Mouse (Mus musculus): ENCODE results near the gene Lrch1. TPM values are rescaled to one million over a fixed set of nuclear protein-coding genes. Genes with fewer than 3 reads are reported as not detected.

Lrch1 gene
- polyA plus RNA-seq, 2 experiments, result 13.0 to 15.2 TPM

DNA sequence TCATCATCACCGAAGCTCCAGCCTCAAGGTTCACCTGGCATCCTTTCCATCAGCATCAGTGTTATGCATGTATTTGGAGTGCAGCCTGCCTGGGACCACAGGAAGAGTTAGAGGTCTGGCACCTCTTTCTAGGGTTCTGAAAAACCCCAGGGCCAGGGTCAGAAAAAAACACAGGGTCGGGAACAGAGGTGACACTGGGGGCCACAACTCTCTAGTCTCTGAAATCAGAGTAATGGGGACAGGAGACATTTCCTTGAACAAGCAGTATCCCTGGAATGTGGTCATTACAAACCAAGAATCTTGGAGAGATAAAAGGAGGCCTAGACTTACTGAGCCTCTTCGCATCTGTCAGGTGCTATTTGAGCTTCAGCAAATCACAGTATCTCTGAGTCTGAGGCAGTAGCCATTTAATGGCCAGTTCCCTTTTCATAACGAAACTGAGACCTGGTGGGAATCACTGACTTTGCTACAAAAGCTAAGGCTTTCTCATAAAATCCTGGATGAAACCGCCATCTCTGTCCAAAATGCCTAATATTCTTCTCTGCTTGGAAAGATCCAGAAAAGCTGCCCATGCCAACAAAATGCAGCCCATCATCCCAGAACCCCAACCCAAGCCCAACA is 30.1 kb downstream of the Lrch1 start:
- H3K36me3 ChIP-seq (ENCODE audit: control insufficient read depth, insufficient read depth, low read length), result no peaks in the 10 kb centered on the region
- no peak overlapping the region for H3K27ac ChIP-seq (replicated peaks; ENCODE audit: low read depth, low read length)
- no peaks in the 10 kb centered on the region for H3K9me3 ChIP-seq (ENCODE audit: control insufficient read depth, low read length)
- no peaks in the 10 kb centered on the region for H3K27me3 ChIP-seq (ENCODE audit: control insufficient read depth, insufficient read depth, low read length)
- H3K9ac ChIP-seq (ENCODE audit: low read depth, low read length, severe bottlenecking), result no peak overlapping the region
- no peak for DNase-seq (ENCODE audit: low spot score)
- WGBS, result 73% methylated on average over 5 of the region's 5 CpGs
- no peak overlapping the region for H3K4me2 ChIP-seq (replicated peaks; ENCODE audit: low read depth, low read length, severe bottlenecking)
- no peak overlapping the region for H3K4me3 ChIP-seq (replicated peaks; ENCODE audit: low read length)
- TF ChIP-seq POLR2A (IDR thresholded peaks at IDR 0.05; ENCODE audit: borderline replicate concordance, extremely low read depth, insufficient read depth, insufficient read length), result no peak
- no peak for ATAC-seq (ENCODE audit: low FRiP score, low read depth)
- H3K4me1 ChIP-seq (ENCODE audit: control insufficient read depth, insufficient read depth, low read length), result peaks cover 21% of the 10 kb centered on the region

DNA sequence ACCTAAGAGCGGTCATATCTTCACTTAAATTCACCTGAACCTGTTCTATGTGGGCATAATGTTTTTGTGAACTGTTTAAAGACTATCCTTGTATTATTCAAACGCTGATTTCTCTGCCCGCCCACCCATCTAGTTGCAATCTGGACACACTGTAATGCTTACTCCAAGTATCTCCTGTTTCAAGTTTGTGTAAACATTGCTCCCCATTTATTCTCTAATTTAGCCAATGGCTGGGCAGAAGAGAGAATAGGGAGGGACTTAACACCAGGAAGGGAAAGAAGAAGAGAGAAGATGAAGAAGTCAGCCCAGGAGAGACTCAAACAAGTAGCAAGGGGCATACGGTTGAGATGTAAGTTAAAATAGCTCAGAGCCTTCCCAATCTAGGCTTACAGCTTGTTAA is 31.0 kb downstream of the Lrch1 start:
- H3K4me2 ChIP-seq (replicated peaks; ENCODE audit: low read depth, low read length, severe bottlenecking), result no peak overlapping the region
- ATAC-seq (ENCODE audit: low FRiP score, low read depth) (no peak), DNase-seq (ENCODE audit: low spot score) (no peak)
- H3K4me1 ChIP-seq (ENCODE audit: control insufficient read depth, insufficient read depth, low read length), result peaks cover 21% of the 10 kb centered on the region
- H3K9me3 ChIP-seq (ENCODE audit: control insufficient read depth, low read length), result no peaks in the 10 kb centered on the region
- no peaks in the 10 kb centered on the region for H3K36me3 ChIP-seq (ENCODE audit: control insufficient read depth, insufficient read depth, low read length)
- no peak overlapping the region for H3K4me3 ChIP-seq (replicated peaks; ENCODE audit: low read length)
- H3K27me3 ChIP-seq (ENCODE audit: control insufficient read depth, insufficient read depth, low read length), result no peaks in the 10 kb centered on the region
- H3K27ac ChIP-seq (replicated peaks; ENCODE audit: low read depth, low read length), result no peak overlapping the region
- no peak for TF ChIP-seq POLR2A (IDR thresholded peaks at IDR 0.05; ENCODE audit: borderline replicate concordance, extremely low read depth, insufficient read depth, insufficient read length)
- H3K9ac ChIP-seq (ENCODE audit: low read depth, low read length, severe bottlenecking), result no peak overlapping the region
- 82% methylated on average over 4 of the region's 4 CpGs for WGBS

DNA sequence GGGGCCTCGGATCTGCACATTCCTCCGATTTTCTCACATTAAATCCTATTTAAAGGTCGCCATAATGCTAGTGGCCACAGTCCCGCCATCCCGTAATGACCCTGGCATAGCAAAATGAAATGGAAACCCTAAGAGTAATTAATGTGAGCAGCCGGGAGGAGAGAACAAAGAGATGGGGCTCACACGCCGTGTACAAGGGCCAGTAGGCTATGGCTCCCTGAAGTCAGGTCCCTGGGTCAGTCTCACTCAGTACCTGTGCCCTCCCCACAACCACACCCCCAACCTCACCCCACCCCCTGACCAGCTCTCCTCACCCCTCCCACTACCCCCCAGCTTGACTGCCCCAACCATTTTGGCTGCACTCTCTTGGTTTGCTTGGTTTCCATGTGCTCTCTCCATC is 31.6 kb downstream of the Lrch1 start:
- Histone ChIP-seq H3K9ac (ENCODE audit: low read depth, low read length, severe bottlenecking) (no peak overlapping the region), H3K4me2 (replicated peaks; ENCODE audit: low read depth, low read length, severe bottlenecking) (no peak overlapping the region), H3K4me3 (replicated peaks; ENCODE audit: low read length) (no peak overlapping the region), H3K9me3 (ENCODE audit: control insufficient read depth, low read length) (no peaks in the 10 kb centered on the region), H3K4me1 (ENCODE audit: control insufficient read depth, insufficient read depth, low read length) (peaks cover 21% of the 10 kb centered on the region), H3K27me3 (ENCODE audit: control insufficient read depth, insufficient read depth, low read length) (no peaks in the 10 kb centered on the region), H3K36me3 (ENCODE audit: control insufficient read depth, insufficient read depth, low read length) (no peaks in the 10 kb centered on the region), H3K27ac (replicated peaks; ENCODE audit: low read depth, low read length) (no peak overlapping the region)
- no peak for TF ChIP-seq POLR2A (IDR thresholded peaks at IDR 0.05; ENCODE audit: borderline replicate concordance, extremely low read depth, insufficient read depth, insufficient read length)
- 25% methylated on average over 8 of the region's 8 CpGs for WGBS
- DNase-seq (ENCODE audit: low spot score), result no peak
- ATAC-seq (ENCODE audit: low FRiP score, low read depth), result no peak

DNA sequence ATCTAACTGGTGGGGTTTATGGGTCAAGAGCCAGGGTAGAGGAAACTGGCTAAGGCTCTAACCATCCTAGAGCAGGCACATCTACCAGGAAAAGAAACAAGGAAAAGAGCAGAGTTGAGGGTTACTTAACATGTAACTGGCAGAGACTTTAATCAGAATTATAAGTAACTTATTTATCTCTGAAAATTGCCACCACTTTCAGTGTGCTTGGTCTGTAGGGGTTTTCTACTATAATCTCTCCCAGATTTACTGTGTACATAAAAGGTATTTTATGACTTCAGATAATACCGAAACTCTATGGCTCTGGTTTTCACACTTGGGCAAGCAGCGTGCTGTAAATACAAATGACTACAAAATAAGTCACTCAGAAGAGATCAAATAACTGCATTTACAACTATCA is 32.0 kb downstream of the Lrch1 start:
- no peak overlapping the region for H3K4me2 ChIP-seq (replicated peaks; ENCODE audit: low read depth, low read length, severe bottlenecking)
- no peak overlapping the region for H3K4me3 ChIP-seq (replicated peaks; ENCODE audit: low read length)
- no peak overlapping the region for H3K9ac ChIP-seq (ENCODE audit: low read depth, low read length, severe bottlenecking)
- H3K9me3 ChIP-seq (ENCODE audit: control insufficient read depth, low read length), result no peaks in the 10 kb centered on the region
- no peaks in the 10 kb centered on the region for H3K36me3 ChIP-seq (ENCODE audit: control insufficient read depth, insufficient read depth, low read length)
- no peaks in the 10 kb centered on the region for H3K27me3 ChIP-seq (ENCODE audit: control insufficient read depth, insufficient read depth, low read length)
- no peak for ATAC-seq (ENCODE audit: low FRiP score, low read depth)
- WGBS, result 20% methylated on average over 2 of the region's 2 CpGs
- no peak for DNase-seq (ENCODE audit: low spot score)
- no peak overlapping the region for H3K27ac ChIP-seq (replicated peaks; ENCODE audit: low read depth, low read length)
- TF ChIP-seq POLR2A (IDR thresholded peaks at IDR 0.05; ENCODE audit: borderline replicate concordance, extremely low read depth, insufficient read depth, insufficient read length), result no peak
- peaks cover 21% of the 10 kb centered on the region for H3K4me1 ChIP-seq (ENCODE audit: control insufficient read depth, insufficient read depth, low read length)

DNA sequence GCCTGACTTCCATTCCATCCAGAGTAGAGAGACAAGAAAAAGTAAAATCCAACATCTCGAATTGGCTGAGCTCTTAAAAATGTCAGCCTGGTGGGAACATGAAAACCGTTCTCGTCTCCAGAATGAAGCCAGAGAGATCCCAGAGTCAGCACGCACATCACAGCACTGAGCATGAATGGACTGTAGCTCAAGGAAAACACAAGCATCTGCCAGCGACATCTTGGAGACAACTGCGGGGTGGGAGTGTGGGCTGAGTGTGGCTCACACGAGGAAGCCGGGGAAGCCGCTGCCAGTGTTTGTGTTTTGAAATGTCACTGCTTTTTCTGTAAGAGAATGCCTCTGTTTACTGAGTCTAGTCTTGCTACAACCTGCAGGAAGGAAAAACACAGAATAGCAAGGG is 32.7 kb downstream of the Lrch1 start:
- no peak for DNase-seq (ENCODE audit: low spot score)
- Histone ChIP-seq H3K4me1 (ENCODE audit: control insufficient read depth, insufficient read depth, low read length) (peaks cover 26% of the 10 kb centered on the region), H3K27me3 (ENCODE audit: control insufficient read depth, insufficient read depth, low read length) (no peaks in the 10 kb centered on the region), H3K4me2 (replicated peaks; ENCODE audit: low read depth, low read length, severe bottlenecking) (no peak overlapping the region), H3K9me3 (ENCODE audit: control insufficient read depth, low read length) (no peaks in the 10 kb centered on the region), H3K9ac (ENCODE audit: low read depth, low read length, severe bottlenecking) (no peak overlapping the region), H3K36me3 (ENCODE audit: control insufficient read depth, insufficient read depth, low read length) (no peaks in the 10 kb centered on the region), H3K27ac (replicated peaks; ENCODE audit: low read depth, low read length) (no peak overlapping the region), H3K4me3 (replicated peaks; ENCODE audit: low read length) (no peak overlapping the region)
- TF ChIP-seq POLR2A (IDR thresholded peaks at IDR 0.05; ENCODE audit: borderline replicate concordance, extremely low read depth, insufficient read depth, insufficient read length), result no peak
- no peak for ATAC-seq (ENCODE audit: low FRiP score, low read depth)
- WGBS, result 74% methylated on average over 9 of the region's 9 CpGs

All from limb, embryonic 14.5 days (tissue).